Mouse (Mus musculus): ENCODE results near the gene Cplx2. TPM values are rescaled to one million over a fixed set of nuclear protein-coding genes. Genes with fewer than 3 reads are reported as not detected.

The Cplx2 gene
- total RNA-seq, 2 experiments from 2014 or later: 963 to 982 TPM

DNA sequence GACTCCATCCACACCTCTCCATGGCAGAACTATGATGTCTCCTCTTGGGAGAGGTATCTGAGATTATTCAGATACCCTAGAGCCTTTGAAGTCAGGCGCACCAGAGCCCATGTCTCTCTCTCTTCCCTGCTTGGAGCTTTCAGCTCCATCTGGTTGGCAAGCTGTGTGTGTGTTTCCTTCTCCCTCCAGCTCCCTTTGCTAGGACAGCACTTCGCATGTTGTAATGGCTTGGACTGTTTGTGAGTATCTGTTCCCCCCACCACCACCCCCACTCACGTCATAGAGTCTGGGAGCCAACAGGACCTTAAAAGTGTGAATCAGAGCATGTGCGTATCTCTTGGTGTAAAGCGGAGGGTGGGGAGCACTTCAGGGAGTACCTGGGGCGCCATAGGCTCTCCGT is 6.5 kb upstream of the Cplx2 start:
- DNase-seq (ENCODE audit: low spot score in 2 of 2): peak; percentile 68 to 79

DNA sequence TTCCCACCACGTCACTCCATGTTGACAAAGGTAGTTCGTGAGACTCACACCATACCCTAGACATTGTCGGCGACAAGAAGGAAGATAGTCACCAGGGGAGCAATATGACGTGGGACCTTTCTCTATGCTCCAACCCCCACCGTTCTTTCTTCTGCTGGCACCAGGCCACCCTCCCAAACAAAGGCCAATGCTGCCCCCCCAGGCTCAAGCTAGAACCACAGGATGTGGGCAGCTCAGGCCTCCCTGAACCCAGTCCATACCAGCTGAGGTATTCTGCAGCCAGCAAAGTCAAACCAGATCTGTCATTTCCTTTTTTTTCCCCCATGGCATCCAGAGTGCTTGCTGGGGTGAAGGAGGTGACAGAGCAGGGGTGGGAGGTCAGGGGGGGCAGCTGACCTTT is 3.4 kb upstream of the Cplx2 start:
- DNase-seq (ENCODE audit: low spot score in 2 of 2): peak in 1 of 2 experiments; percentile 30

DNA sequence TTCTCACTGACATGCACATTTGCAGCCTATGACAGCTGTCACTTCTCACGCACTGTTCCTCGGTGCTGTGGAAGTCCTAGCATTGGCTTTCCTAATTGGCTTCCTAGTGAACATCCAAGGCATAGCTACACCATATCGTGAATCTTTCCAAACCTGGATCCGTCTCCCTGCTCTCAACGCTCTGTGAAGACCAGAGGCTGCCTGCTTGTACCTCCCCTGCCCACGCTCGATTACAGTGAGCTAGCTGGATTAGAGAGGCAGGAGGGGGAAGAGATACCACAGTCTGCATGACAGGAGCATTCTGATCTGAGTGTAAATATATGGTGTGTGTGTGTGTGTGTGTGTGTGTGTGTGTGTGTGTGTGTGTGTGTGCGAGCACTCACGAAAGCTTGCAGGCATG is 3.0 kb upstream of the Cplx2 start:
- no peak for DNase-seq (ENCODE audit: low spot score in 2 of 2)

DNA sequence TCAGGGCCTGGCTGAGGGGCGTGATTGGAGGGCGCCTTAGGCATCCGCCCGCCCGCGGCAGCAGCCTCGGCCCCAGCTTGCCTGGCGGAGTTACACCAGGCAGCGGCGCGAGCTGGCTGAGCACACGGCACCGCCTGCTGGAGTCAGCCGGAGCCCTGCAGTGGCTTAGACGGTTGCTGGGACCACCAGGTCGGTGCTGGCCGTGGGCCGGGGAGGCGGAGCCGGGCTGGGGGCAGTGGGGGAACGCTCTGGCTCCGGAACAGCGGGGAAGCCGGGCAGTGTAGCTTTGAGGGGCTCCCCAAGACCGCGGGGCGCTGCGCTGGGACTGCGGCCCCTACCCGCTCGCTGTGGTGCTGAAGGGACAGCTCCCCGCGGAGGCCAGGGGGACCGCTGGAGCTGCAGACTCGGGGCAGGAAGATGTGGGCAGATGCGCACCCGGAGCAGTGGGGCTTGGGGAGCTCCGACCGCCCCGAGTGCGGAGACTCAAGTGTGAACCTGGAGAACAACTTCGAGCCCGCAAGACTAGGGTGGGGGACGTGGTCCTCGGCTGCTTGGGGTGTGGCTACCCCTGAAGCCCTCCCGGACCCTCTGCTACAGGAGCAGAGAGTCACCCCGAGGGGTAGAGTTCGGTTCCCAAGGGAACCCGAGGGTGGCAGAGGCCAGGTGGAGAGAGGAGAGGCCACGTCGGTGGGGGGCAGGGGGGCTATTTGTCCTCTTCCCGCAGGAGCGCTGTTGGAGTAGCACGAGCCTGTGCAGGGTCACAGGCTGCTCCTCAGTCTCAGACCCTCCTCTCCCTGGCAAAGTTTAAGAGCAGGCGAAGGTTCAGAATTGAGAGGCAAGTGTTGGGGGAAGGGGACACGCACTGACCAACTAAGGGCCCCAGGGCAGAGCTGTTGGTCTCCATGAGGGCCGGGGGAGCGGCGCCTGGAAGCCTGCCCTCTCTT is 510 bp downstream of the Cplx2 start:
- DNase-seq (ENCODE audit: low spot score in 2 of 2): peak; percentile 68 to 78

DNA sequence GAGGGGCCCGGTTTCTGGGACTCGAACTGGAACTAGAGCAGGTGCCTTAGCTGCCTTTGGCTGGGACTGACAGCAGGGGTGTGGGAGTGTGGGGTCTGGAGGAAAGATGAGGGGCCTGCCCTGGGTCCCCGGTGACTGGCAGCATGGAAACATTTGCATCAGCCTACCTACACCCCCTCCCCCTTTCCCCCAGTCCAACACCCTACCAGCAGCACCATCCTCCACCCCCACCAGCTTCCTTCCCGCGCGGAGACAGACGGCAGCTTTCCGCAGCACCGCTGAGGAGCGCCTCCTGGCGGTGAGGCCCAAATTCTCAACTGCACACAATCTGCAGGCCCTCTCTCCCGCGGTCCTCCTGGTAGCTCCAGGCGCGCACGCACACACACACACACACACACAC is 1.5 kb downstream of the Cplx2 start:
- DNase-seq (ENCODE audit: low spot score in 2 of 2): peak; percentile 91 to 94

DNA sequence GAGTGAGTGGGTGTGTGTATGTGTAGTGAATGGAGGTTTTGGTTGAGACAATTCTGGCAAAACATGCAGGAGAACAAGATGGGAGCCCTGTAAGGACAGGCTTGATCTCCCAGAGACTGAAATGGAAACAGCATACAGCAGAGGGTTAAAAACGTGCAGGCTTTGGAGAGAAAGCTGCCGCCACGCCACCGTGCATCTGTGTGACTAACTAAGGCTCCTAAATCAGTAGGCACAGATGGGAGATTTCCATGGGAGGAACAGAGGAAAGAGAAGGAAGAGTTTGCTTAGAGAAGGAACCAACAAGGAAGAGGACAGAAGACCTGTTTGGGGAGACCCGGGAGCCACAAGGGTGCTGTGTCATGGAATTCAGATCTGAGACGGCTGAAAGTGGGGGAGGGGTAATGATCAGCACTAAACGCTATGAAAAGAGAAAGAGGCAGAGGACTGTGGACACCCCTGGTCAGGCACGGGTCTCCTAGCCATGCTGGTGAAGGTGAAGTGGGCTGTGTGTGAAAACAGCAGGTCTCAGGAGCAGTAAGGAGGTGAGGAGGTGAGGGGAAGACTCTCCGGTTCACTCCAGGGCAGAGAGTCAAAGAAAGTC is 3.1 kb downstream of the Cplx2 start:
- peak in 1 of 2 experiments; percentile 68 for DNase-seq (ENCODE audit: low spot score in 2 of 2)

DNA sequence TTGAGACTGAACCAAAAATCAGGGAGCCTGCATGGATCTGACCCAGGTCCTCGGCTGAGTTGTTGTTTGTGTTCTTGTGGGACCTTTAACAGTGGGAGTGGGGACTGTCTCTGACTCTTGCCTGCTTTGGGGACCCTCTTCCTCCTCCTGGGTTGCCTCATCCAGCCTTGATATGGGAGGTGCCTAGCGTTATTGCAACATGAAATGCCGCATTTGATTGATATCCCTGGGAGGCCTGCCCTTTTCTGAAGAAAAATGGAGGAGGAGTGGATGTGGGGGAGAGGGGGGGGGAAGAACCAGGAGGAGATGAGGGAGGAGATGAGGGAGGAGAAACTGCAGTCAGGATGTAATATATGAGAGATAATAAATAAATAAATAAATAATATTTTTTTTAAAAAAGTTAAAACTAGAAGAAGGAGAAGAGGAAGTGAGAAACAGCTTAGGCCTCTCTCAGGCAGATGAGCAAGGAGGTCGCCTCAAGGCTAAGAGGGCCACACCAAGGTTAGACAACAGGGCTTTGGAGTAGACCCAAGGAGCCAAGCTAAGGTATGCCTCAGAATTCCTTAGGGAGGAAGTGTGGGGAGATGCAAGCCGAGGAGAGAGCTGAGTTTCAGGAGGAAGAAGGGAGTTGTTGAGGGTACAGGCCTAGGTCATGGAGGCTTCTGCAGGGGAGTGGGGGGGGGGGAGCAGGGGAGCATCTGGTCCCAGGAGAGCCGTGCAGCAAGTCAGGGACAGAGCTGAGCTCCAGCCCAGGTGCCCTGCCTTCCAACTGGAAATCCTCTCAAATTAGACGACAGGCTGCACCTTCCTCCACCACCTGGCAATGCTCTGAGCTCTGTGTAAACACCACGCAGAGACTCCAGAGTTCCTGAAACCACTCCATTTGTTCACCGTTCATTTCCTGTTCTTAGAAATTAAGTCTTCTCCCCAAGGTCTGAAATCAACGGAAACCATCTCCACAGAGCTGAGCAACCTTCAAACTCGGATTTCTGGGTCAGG is 4.6 kb downstream of the Cplx2 start:
- DNase-seq (ENCODE audit: low spot score in 2 of 2): peak in 1 of 2 experiments; percentile 16

DNA sequence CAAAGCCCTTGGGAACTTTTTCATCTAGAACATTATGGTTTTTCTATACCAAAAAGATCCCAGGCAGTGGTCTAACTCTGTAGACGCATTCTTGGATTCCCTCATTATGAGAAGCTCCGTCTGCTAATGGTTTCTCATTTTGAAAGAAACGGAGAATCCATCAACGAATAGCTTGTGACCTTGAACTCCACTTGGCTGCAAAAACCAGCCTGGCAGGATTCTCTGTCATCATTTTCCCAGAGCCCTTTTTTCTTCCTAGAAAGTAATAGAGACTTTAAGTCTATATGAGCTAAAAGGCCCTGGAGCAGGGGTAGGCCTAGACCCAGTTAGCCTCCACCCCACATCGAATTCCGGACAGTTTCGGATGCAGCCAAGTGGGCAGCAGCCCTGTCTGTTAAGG is 5.6 kb downstream of the Cplx2 start:
- DNase-seq (ENCODE audit: low spot score in 2 of 2): no peak

DNA sequence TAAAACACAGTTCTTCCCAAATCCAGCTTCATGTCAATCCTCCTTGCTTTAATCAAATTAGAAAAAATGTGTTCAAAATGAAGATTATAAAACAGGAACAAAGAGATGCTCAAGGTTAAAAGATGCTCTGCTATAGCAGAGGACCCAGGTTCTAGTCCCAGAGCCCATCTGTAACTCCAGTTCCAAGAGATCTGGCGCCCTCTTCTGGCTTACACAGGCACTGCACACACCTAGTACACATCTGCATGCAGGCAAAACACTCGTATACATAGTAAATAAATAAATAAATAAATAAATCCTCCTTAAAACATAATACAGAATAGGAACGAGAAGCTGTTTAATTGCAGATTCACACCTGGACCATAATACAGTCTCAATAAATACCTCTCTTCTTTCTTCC is 6.9 kb downstream of the Cplx2 start:
- DNase-seq (ENCODE audit: low spot score in 2 of 2): peak in 1 of 2 experiments; percentile 64

DNA sequence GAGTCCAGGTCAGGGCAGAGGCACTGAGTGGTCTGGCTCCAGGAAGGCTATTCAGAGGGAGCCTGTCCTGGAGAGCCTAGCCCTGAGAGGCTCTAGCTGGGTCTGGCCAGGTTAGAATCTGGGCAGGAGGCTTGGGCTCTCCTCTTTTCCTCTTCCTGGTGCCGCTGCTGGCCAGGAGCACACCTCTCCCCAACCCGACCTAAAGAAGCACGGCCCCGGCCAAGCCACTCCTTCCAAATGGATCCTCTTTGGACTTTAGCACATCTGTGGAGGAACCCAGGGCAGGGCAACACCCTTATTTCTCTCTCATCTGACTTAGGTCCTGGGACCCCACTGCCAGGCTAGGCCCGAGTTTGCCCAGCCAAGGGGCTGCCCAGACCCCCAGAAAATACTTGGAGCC is 9.3 kb downstream of the Cplx2 start:
- no peak for DNase-seq (ENCODE audit: low spot score in 2 of 2)

DNA sequence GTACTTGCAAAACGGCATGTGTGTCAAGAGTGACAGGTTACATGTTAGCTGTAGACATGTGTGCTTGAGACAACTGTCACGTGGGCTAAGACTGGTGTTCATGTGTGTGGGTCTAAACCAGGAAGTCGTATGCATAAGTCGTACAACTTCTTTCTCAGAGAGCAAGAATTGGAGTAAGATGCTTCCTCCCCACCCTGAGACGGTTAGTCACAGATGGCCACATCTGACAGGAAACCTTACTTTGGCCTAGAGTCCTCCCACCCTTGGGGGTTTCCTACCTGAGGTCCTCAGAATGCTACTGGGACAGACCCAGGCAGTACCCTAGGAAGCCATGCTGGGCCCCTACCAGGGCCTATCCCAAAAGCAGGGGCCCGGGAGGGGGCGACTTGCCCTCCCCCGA is 10.2 kb downstream of the Cplx2 start:
- DNase-seq (ENCODE audit: low spot score in 2 of 2): no peak

DNA sequence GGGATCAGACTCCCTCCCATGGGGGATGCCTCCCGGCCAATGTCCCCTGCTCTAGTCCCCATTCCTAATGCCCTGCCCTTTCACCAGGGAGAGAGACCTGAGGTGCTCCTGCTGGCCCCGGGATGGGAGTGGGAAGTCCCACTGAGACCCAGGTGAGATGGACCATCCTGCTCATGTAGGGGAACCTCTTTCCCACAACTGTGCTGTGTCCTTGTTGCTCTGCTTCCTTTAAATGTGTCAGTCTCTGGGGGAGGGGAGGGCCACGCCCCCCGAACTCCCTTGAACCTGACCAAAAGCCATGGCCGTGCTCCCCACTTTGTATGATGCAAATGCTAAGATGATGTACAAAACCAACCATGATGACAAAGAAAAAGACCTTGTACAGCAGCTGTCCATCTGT is 12.4 kb downstream of the Cplx2 start:
- peak in 1 of 2 experiments; percentile 37 for DNase-seq (ENCODE audit: low spot score in 2 of 2)

DNA sequence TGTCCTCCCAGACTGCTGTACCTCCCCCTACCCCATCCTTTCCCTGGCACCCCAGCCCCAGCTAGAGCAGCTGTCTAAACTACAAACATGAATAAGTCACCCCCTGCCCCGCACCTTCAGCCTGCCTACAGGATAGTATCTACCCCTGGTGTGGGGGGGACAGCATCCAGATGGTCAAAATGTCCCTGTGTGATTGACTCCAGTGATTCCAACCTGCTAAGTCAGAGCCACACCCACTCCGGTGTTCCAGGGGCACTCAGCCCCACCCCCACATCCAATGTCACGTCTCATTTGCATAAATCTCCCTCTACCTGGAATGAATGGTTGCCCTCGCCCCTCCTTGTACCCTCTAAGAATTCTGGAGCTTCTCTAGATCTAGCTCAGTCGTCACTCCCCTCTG is 13.4 kb downstream of the Cplx2 start:
- peak in 1 of 2 experiments; percentile 49 for DNase-seq (ENCODE audit: low spot score in 2 of 2)

DNA sequence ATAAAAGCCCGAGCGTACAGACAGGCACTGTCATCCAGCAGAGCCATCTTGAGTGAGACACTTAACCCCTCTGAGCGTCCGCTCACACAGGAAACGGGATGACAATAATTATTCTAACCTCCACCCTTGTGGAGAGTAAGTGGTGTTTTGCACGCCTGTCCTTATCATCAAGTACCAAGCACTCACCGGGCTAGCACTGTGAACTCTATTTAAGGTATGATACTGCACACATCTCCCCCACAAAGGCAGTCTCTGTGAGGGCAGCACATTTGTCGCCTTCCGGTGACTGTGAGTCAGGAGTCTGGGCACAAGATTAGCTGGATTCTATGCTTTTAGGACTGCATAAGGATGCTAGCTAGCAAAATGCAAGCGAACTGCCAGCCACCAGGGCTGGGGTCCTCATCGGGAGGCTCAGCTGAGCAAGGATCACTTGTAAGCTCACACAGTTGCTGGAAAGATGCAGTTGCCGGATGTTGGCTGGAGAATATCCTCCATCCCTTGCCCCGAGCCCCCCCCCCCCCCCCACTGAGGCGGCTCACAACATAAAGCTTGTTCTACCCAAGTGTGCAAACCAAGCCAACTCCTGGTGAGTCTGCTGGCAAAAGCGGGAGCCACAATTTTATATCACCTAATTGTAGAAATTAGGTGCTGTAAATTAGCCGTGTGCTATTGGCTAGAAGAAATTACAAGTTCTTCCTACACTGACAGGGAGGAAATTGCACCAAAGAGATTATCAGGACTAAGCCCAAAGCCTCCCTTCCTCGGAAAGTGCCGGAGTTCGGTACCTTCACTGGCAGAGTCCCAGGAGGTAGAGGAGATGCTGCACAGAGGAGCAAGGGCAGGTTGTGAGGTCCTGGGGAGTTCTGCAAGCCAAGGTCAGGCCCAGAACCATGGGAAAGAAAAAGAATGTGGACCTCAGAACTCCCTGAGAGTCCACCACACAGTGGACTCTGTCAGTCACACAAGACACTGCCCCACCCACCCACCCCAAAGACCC is 14.2 kb downstream of the Cplx2 start:
- peak in 1 of 2 experiments; percentile 19 for DNase-seq (ENCODE audit: low spot score in 2 of 2)

DNA sequence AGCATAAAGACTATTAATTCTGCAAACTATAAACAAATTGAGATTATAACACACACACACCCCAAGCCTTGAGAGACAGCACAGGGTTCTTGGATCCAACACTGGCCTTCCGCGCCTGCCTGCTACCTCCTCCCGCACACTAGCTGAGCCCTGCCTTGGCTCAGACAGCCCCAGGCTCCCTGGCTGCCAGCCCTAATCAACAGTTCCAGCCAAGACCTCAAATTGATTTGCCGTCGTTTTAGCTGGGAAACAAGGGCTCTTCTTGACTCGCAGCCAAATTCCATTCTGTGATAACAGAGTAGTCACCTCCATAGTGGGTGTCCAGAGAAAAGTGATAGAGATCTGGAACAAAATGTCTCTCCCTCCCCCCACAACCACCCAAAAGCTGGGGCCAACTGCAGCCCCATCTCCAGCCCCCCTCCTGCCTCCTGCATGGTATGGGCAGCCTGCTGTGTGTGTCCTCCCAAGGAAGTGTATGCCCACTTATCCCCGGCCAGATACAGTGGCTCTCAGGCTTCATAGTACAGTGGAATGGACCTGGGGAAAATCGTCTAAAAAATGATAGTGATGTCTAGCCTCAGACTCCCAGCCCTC is 18.9 kb downstream of the Cplx2 start:
- DNase-seq (ENCODE audit: low spot score in 2 of 2): peak in 1 of 2 experiments; percentile 71

DNA sequence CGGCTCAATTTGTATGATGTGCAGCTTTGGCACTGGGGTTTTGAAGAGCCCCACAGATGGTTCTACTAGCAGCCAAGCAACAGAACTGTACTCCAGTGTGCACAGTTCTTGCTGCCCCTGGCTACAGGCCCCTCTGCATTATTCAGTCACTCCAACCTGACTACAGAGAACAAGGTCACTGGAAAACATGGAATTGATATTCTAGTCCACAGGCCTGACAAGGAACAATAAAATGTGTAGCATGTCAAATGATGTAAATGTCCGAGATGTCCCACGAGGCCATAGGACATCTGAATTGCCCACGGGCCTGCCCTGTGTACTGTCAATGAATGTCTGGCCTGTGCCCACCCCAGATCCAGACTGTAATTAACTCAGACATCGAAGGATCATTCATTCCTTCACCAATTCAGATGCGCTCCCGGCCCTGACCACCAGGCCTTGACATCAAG is 19.4 kb downstream of the Cplx2 start:
- no peak for DNase-seq (ENCODE audit: low spot score in 2 of 2)

DNA sequence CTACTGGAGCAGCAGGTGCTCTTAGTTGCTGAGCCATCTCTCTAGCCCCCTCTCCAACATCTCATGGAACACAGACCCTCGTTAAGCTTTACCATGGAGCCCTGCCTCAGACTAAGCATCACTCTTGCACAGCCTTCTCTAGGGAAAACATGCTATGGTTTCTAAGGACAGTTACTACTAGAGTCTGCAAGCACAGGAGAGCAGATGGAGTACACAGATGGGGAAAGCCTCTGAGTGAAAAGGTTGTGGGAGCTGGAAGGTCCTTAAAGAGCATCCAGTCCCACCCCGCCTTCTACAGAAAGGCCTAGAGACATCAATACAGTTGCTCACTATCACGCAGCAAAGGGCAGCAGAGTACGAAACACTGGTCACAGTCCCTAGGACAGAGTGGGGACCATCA is 20.2 kb downstream of the Cplx2 start:
- DNase-seq (ENCODE audit: low spot score in 2 of 2): peak in 1 of 2 experiments; percentile 82

DNA sequence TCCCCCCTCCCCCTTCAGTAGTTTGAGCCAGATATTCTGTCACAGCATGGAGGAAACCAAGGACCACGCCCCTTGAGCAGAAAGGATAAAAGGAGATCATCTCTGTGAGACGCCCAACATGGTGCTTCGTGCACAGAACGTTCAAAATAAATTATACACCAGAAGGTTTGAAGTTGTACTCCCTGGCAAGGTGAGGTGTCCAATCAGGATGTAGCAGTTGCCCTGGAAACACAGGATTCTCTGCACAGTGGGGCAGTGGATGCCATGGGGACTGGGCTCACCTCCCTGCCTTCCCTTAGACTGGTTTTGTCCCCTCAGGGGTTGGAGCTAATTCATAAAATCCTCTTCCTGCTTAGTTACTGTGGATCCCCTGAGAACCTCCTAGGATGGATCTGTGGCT is 25.9 kb downstream of the Cplx2 start:
- DNase-seq (ENCODE audit: low spot score in 2 of 2): no peak

DNA sequence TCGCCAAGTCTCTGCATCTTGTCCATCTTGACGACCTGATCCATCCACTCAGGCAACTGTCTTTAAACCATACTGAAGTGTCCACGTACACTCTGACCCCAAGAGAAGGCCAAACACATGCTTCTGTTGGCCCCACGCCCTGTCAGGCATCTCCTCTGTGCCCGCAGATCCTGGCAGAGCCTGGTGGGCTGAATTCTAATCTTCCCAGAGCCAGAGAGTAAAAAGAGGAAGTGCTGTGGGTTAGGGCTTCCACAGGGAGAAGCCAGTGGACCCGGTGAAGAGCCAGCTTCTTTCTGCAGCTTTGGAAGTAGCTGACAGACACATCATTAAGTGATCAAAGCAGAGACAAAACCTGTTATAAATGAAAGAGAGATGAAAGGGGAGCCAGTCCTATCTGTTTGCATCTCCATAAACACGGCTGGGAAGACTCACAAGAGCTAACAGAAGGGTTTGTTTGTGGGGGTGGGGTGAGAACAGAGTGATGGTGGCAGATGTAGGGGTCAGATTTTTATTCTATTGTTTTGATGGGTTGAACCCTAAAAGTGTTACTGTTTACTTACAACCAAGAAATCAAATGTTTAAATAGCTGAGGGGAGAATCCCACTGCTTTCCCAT is 29.5 kb downstream of the Cplx2 start:
- DNase-seq (ENCODE audit: low spot score in 2 of 2): no peak
